Mouse (Mus musculus) cerebellum, postnatal 10 days (tissue): ENCODE measurements around the gene Apeh.
A peak's percentile ranks its signal among the peaks of the same experiment; 100 is the strongest.
"Not testable (repeated sequence)": the region's sequence is repeated elsewhere in the genome, so short reads cannot be mapped to it uniquely, and the experiment has no call there.

Experiments
- DNase-seq, 2 experiments: peaks; one replicate each; pipeline ENCODE4 v3.0.0; 2021; ENCODE audit warnings: mixed read lengths in 2 of 2

The Apeh gene

GRCm38 (mm10) chr9:108094184-108094941, at the start of gene Apeh:
Apeh (minus strand) TSS chr9:108094606.
- DNase-seq, result peak; percentile 96 to 98

DNA sequence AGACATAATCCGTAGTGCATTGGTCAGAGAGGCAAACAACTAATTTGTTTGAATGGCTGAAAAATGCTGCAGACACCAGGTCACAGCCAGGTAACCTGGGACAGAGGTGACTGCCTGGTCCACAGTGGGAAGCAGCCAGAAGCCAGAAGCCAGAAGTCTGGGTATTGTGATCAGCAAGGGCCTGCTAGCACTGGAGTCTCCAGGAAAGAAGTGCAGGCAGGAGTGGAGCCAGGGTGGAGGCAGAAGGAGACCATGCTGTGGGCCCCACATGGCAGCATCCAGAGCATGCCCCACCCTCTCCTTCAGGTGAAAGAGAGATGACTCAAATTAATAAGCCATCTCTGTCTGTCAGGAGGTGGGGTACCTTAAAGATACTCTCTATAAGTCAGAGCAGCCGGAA, 49.1 kb upstream of the Apeh start:
- no peak for DNase-seq

DNA sequence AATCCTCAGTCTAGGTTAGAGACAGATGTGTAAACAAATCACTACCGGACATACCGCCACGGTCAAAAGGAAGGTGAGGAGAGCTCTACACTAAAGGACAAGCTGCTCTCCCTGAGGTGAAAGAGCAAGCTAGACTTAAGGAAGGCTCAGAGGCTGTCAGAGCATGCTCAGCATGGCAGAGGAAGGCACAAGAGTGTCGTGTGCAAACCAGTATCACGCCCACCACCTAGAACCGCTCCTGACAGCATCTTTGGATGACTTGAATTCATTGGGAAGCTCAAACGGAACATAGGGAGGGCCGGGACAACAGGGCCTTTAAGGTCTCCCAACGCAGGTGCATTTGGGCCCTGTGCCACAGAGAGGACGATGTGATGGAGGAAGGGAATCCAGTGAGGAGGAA, 47.0 kb upstream of the Apeh start:
- no peak for DNase-seq

GRCm38 (mm10) chr9:108139963-108140695, 45.7 kb upstream of the Apeh start:
- DNase-seq, result peak; percentile 60 to 67

DNA sequence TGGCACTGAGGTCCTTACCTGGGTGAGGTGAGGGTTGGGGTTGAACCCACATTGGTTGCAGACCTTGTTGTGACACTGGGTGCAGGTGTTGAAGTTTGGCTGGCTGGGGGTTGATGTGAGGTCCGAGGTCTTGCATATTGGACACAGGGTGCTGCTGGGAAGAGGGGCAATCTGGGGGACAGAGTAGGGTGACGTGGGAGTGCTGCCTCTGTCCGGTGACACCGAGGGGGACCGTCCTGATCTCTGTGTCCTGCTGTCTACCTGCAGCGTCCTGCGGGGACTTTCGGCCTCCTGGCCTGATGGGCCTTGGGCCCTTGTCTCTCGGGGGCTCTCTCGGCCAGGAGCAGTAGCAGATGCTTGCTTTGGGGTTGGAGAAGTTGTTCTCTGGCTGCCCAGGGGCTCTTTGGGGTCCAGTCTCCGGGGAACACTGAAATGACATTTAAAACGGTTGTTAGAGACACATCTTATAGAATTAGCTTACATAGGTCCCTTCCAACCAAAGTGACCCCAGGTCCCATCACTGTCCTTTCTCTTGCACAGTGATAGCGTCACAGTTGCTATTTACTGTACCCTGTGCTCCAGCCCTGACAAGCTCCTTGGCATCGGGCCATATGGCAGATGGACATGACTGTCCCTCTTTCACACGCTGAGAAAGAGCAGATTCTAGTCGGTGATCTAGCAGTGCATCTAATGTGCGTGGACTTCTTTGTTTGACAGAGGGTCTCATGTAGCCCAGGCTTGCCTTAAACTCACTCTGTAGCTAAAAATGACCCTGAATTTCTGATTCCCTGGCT, 45.0 kb upstream of the Apeh start:
- peak; percentile 98 for DNase-seq

DNA sequence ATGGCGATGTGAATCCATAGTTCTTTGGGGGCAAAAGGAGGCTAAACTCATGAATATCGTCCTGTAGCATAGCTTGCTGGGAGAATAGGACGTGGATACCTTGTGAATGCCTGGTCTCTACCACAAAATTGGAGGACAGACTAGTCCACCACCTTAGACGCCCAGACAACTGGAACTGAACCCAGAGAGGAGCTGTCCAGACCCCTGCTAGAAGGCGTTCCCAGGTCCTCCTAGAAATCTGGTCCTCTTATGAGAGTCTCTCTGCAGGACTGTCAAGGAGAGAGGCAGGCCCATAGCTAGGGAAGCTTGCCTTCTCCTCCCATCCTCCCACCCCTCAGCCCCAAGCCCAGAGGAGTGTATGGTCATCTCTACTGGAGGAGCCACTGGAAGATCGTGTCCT, 43.7 kb upstream of the Apeh start:
- DNase-seq, result peak in 1 of 2 experiments; percentile 3

DNA sequence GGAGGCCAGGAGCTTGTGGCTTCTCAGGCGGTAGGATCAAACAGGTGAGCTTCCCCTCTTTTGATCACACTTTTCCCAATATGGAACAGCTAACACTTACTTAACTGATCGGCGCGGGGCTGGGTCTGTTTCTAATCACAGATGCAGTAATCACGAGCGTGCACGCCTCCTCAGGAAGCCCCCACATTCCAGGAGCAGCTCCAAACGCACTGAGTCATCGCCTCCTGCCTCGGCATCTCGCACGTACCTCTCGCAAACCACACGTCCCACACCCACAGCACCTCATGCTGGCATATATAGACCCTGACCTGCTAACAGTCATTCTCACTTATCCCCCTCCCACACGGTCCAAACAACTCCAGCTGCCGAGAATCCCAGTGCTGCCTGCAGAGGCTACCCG, 43.1 kb upstream of the Apeh start:
- no peak for DNase-seq

DNA sequence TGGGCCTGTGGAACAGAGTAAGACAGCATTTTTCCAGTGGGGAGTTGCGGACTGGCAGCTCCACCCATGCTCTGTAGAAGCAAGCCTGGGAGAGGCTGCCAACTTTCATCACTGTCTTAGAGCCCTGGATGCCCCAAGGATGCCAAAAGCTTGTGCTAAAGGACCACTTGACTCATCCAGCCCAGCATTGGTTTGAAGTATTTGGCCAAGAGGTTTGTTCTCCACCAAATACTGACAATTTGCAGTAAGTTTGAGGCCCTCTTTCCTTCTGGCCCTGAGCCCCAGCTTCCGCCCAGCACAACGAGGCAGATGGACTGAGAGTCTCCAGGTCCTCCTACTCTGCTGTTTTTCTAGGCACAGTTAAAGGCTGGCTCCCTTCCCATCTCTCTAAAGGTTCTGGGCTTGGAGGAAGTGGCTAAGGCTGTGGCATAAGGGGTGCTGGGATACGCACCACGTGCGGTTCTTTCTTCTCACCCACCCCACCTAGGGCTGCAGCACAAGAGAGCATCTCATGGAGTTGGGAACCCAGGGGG, 42.6 kb upstream of the Apeh start:
- peak; percentile 85 to 90 for DNase-seq

GRCm38 (mm10) chr9:108136225-108136624, 41.8 kb upstream of the Apeh start:
- DNase-seq, result peak; percentile 64 to 74

DNA sequence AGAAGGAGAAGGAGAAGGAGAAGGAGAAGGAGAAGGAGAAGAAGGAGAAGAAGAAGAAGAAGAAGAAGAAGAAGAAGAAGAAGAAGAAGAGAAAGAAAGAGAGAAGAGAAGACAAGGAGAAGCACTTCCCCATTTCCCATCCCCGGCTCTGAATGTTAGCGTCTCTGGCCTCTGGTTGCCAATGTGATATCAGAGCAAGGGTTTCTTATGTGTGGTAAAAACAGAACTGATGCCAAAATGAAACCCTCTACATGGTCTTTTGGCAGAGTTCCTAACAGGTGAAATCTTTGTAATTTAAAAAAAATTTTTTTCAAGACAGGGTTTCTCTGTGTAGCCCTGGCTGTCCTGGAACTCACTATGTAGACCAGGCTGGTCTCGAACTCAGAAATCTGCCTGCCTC, 41.3 kb upstream of the Apeh start:
- not testable (repeated sequence) for DNase-seq

- peak; percentile 85 to 91 for DNase-seq
Measured at GRCm38 (mm10) chr9:108133478-108133877, 39.1 kb upstream of the Apeh start.

DNA sequence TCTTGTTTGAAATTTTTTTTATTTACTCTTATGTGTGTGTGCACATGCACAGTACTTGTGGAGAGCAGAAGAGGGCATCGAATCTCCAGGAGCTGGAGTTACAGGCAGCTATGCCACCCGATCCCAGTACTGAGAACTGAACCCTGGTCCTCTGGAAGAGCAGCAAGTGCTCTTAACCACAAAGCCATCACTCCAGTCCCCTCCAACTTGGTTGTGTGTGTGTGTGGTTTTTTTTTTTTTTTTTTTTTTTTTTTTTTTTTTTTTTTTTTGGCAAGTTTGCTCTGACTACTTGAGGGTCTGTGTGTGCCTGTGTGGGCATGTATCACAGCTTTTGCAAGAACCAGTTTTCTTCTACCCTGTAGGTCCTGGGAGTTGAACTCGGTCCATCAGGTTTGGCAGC, 38.0 kb upstream of the Apeh start:
- DNase-seq, result no peak

DNA sequence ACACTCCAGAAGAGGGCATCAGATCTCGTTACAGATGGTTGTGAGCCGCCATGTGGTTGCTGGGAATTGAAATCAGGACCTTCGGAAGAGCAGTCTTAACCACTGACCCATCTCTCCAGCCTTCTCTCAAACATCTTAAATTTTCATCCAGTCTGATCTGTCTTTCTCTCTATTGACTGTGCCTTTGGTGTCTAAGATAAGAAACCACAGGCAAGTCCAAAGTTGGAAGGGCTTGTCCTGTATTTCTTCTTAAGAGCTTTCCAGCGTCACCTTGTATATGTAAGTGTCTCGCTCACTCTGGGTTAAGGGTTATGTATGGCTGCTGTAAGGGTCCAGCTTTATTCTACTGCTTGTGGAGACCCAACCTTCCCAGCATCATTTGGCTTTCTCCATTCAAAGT, 37.1 kb upstream of the Apeh start:
- DNase-seq, result no peak

DNA sequence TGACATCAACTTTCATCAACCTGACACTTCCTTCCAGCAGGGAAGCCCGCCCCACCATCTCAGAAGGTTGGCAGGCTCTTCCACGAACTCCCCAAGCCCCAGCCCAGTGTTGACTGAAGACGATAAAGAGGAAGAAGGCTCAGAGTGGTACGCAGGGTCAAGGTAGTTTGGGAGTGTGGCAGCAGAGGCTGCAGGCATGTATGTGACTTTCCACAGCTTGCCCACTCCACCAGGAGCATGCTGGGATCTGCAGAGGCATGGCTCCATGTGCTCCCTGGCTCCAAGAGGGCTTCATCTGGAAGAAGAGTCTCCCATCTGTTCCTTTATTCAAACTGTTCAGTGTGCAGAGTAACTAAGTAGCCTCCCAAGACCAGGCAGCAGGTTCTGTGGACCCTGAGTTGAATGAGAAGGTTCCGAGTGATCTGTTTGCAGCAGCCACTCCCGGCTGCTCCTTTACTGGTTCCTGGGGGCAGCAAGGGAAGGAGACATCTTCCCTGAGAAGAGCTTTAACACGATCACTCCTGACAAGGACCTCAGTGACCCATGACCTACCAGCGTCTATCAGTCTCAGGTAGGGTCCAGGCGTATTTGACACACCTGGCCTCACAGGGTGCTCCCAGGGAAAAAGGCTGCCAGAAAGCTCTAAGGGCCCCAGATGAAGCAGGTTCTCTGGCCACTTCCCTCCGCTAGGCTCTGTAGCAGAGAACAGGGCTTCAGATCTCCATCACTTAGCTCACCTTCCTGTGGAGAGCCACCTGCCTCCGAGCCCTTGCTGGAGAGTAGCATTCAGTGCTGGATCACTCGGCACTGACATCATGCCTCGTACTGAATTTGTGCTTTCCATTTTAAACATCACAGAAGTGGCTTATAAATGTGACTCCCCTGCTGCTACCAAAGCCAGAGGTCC, 34.9 kb upstream of the Apeh start:
- no peak for DNase-seq

DNA sequence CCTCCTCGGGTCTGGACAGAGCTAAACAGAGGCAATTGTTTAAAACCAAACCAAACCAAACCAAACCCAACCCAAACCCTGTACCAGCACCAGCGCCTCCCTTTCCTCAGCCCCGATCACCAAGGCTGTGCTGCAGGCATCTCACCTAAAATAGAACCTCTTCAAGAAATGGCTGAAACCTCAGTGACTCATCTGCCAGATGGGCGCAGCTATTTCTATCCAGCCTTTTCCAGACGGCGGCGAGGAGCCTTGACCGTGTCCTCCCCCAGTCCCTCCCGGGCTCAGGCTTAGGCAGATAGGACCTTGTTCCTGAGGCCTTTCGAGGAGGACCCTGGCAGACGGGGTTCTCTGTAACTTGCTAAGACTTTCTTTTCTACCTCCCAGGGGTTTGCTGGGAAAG, 33.8 kb upstream of the Apeh start:
- DNase-seq, result no peak

DNA sequence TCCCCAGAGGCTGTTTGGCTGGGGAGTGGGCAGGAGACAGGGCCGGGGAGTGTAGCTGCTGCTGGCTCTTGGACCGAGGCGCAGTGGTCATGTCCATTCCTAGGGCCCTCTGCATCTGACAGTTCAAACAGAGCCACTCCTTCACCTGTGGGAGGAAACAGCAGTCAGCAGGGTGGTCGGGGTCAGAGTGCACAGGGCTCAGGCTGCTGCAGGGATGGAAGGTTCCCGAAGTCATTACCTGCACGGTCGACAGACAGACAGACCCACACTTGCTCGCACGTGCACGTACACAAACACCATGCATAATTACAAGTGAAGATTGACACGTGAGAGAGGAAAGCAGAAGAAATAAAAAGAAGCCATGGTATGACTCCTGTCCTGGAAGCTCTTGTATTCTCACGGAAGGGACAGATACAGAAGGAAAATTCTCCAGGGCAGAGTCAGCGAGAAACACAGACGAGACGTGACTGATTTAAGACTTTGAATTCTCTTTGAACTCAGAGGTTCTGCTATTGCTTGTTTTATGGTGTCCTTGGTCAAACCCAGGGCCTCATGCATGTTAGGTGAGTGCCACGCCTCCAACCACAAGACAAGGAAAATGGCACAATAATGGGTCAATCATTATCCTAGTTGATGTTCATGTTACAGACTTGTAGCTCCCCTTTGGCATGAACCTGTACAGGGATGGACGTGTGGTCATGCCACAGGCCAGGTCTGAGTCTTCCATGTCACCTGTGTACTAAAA, 32.2 kb upstream of the Apeh start:
- no peak for DNase-seq

DNA sequence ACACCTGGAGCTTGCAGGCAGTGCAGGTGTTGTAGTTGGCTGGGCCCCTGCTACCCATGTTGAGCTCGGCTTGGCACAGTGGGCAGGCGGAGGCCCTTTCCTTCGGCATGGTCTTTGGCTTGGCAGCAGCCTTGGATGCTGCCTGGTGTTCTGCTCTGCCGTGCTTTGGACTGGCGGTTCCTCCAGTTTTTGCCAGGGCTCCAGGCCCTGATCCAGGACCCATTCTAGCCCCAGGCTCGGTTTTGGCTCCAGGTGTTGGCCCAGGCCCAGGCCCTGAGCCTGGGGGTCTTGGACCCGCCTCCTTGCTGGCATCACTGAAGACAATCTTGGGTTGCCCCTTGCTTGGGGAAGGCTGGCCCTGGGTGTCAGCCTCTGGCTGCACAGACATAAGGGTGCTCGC, 31.3 kb upstream of the Apeh start:
- DNase-seq, result peak; percentile 64 to 83

- DNase-seq, result no peak
Measured at GRCm38 (mm10) chr9:108123916-108124315, 29.5 kb upstream of the Apeh start.

- peak in 1 of 2 experiments; percentile 52 for DNase-seq
Measured at GRCm38 (mm10) chr9:108121170-108121969, 27.0 kb upstream of the Apeh start.

DNA sequence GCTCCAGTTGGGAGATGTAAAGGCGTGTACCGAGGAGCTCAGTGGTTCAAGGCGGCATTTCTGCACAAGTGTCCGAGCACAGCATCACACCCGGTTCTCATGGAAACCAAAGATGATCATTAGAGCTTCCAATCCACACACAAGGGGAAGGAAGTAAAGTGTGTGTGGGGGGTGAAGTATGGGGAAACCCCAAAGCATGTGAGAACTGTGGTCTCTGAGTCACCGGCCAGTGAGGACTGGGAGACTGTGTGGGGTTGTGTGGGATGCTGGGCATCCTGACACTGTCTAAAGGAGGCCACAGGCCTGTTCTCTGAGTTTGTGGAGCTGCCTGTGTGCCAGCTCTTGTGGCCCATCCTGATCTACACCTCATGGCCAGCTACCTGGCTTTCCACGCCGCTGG, 26.3 kb upstream of the Apeh start:
- DNase-seq, result no peak
